Comparison of ENCODE assay signal across 28 mouse cellular contexts in genomic region chr19:22869853-22870252, GRCm38 (mm10).
"Had no signal": no experiment of that assay in that cellular context is flagged by ENCODE, and none has a peak within 500 bp of the region (broad histone marks: within the 10 kb centered on the region; RNA-seq: fewer than 3 reads in every experiment).

No protein-coding gene starts in this region.

- H3K36me3 ChIP-seq: heart, embryonic 10.5 days; heart, embryonic 12.5 days; hindbrain, embryonic 10.5 days; hindbrain, embryonic 12.5 days; intestine, embryonic 15.5 days; limb, embryonic 10.5 days; limb, embryonic 12.5 days; liver, embryonic 13.5 days; liver, embryonic 15.5 days had no signal

- H3K27ac ChIP-seq: gastrocnemius, adult 2 months; heart, embryonic 10.5 days; hindbrain, embryonic 10.5 days; hindbrain, embryonic 12.5 days; hindbrain, embryonic 14.5 days; intestine, embryonic 15.5 days; left cerebral cortex, adult 2 months; limb, embryonic 10.5 days; limb, embryonic 12.5 days; liver, embryonic 13.5 days; liver, embryonic 15.5 days had no signal

- H3K9ac ChIP-seq: heart, embryonic 12.5 days; hindbrain, embryonic 12.5 days; hindbrain, embryonic 14.5 days; intestine, embryonic 15.5 days; limb, embryonic 12.5 days; liver, embryonic 13.5 days; liver, embryonic 15.5 days; liver, postnatal 0 days had no signal

- H3K4me2 ChIP-seq: heart, embryonic 12.5 days; hindbrain, embryonic 12.5 days; hindbrain, embryonic 14.5 days; intestine, embryonic 15.5 days; limb, embryonic 12.5 days; liver, embryonic 11.5 days; liver, embryonic 13.5 days; liver, embryonic 15.5 days had no signal

- ATAC-seq: hindbrain, embryonic 16.5 days; inflammation-experienced regulatory T-cells, adult 6 months; intestine, embryonic 15.5 days; intestine, postnatal 0 days; liver, postnatal 0 days had no signal

- H3K4me3 ChIP-seq: gastrocnemius, adult 2 months; heart, embryonic 10.5 days; heart, embryonic 12.5 days; hindbrain, embryonic 10.5 days; hindbrain, embryonic 12.5 days; intestine, embryonic 15.5 days; left cerebral cortex, adult 2 months; limb, embryonic 10.5 days; limb, embryonic 12.5 days; liver, embryonic 13.5 days; liver, embryonic 15.5 days had no signal

- H3K27me3 ChIP-seq: heart, embryonic 12.5 days; hindbrain, embryonic 12.5 days; intestine, embryonic 15.5 days; limb, embryonic 12.5 days; liver, embryonic 13.5 days; liver, embryonic 15.5 days had no signal

- DNase-seq: gastrocnemius, adult 2 months; gastrocnemius, postnatal 10 days; gastrocnemius, postnatal 25 days; heart, adult 18-20 months; heart, postnatal 10 days; heart, postnatal 4 days; kidney, adult 18-20 months; kidney, adult 8-10 months; kidney, postnatal 10 days; kidney, postnatal 25 days; kidney, postnatal 4 days; liver; liver, embryonic 13.5 days; liver, postnatal 0 days had no signal

- H3K9me3 ChIP-seq: heart, embryonic 10.5 days; heart, embryonic 12.5 days; hindbrain, embryonic 10.5 days; hindbrain, embryonic 12.5 days; intestine, embryonic 15.5 days; limb, embryonic 10.5 days; limb, embryonic 12.5 days; liver, embryonic 13.5 days; liver, embryonic 15.5 days had no signal

- H3K4me1 ChIP-seq: heart, embryonic 10.5 days; heart, embryonic 12.5 days; intestine, embryonic 15.5 days; limb, embryonic 10.5 days; limb, embryonic 12.5 days; liver, embryonic 13.5 days; liver, embryonic 15.5 days had no signal
